Comparison of ENCODE assay signal across 9 mouse cellular contexts in the genomic region with DNA sequence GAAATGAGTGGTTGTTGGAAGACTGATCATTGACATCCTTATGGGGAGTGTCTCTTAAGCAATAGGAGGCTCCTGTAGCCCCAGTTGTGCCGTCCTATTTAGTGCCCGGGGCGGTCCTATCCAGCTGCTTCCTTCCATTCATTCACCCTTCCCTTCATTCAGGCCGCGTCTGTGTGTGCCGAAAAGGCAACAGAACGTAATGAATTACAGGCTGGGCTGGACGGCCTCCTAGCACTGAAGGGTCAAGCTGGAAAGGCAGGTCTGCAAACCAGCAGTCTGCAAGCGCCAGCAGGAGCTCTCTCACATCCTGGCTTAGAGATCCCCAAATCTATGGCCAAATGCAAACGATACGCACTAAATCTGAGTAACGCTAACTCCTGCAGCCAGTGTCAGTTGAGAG. TPM values are rescaled to one million over a fixed set of nuclear protein-coding genes. Genes with fewer than 3 reads are reported as not detected.
DNase-seq lines count a peak whose midpoint lies in the region; ATAC-seq and TF ChIP-seq lines count a peak whose summit lies in the region.
"Had no signal": no experiment of that assay in that cellular context is flagged by ENCODE, and none has a peak within 500 bp of the region (broad histone marks: within the 10 kb centered on the region; RNA-seq: fewer than 3 reads in every experiment).

No protein-coding gene starts in this region.

- H3K27me3 ChIP-seq in lung, embryonic 16.5 days (ENCODE audit: control insufficient read depth, insufficient read depth, low read depth, low read length) = peaks cover 13% of the 10 kb centered on the region
- H3K27me3 ChIP-seq in hindbrain, embryonic 12.5 days = no peaks in the 10 kb centered on the region
- peaks cover 32% of the 10 kb centered on the region for H3K27me3 ChIP-seq in midbrain, embryonic 10.5 days (ENCODE audit: low read depth, poor library complexity, severe bottlenecking)
- H3K27me3 ChIP-seq in stomach, postnatal 0 days (ENCODE audit: control insufficient read depth, insufficient read depth, low read length) = no peaks in the 10 kb centered on the region

- peak; percentile 47 for ATAC-seq in lung, embryonic 16.5 days (ENCODE audit: low read depth)
- peak; percentile 63 for ATAC-seq in hindbrain, embryonic 12.5 days (ENCODE audit: low FRiP score)
- ATAC-seq in stomach, postnatal 0 days (ENCODE audit: low FRiP score, low TSS enrichment) = no peak

- no peak overlapping the region for H3K9ac ChIP-seq in lung, embryonic 16.5 days (ENCODE audit: low read length)
- peak overlapping the region; percentile 67 for H3K9ac ChIP-seq in hindbrain, embryonic 12.5 days
- H3K9ac ChIP-seq in stomach, postnatal 0 days (ENCODE audit: low read length) = no peak overlapping the region
- H3K9ac ChIP-seq: stomach, embryonic 15.5 days had no signal

- DNase-seq in lung, adult 18-20 months = no peak
- peak; percentile 84 for DNase-seq in embryo, embryonic 10.5 days (ENCODE audit: low spot score)
- DNase-seq in midbrain, embryonic 10.5 days (ENCODE audit: low spot score) = peak; percentile 64
- DNase-seq in stomach, postnatal 0 days (ENCODE audit: low spot score) = peak; percentile 20
- DNase-seq in thymus, postnatal 36 days = no peak
- DNase-seq in spleen, postnatal 10 days (ENCODE audit: low spot score in 2 of 2) = no peak

- no peak for TF ChIP-seq EP300 in stomach, postnatal 0 days (optimal IDR thresholded peaks at IDR 0.05)

- H3K36me3 ChIP-seq in lung, embryonic 16.5 days (ENCODE audit: control insufficient read depth, insufficient read depth, low read length) = no peaks in the 10 kb centered on the region
- no peaks in the 10 kb centered on the region for H3K36me3 ChIP-seq in hindbrain, embryonic 12.5 days
- no peaks in the 10 kb centered on the region for H3K36me3 ChIP-seq in midbrain, embryonic 10.5 days
- H3K36me3 ChIP-seq in stomach, postnatal 0 days (ENCODE audit: control insufficient read depth, insufficient read depth, low read length) = no peaks in the 10 kb centered on the region
- H3K36me3 ChIP-seq: stomach, embryonic 15.5 days had no signal

- TF ChIP-seq CTCF in stomach, postnatal 0 days (IDR thresholded peaks at IDR 0.05; ENCODE audit: low read depth) = no peak

- peaks cover 10% of the 10 kb centered on the region for H3K4me1 ChIP-seq in lung, embryonic 16.5 days (replicated peaks; ENCODE audit: control insufficient read depth, insufficient read depth, low read length)
- H3K4me1 ChIP-seq in hindbrain, embryonic 12.5 days = peaks cover 13% of the 10 kb centered on the region
- H3K4me1 ChIP-seq in midbrain, embryonic 10.5 days = peaks cover 30% of the 10 kb centered on the region
- H3K4me1 ChIP-seq in stomach, postnatal 0 days (replicated peaks; ENCODE audit: control insufficient read depth, insufficient read depth) = no peaks in the 10 kb centered on the region

- H3K27ac ChIP-seq in lung, embryonic 16.5 days (ENCODE audit: low read length) = no peak overlapping the region
- peak overlapping the region; percentile 90 for H3K27ac ChIP-seq in hindbrain, embryonic 12.5 days
- no peak overlapping the region for H3K27ac ChIP-seq in midbrain, embryonic 10.5 days (replicated peaks)
- no peak overlapping the region for H3K27ac ChIP-seq in stomach, postnatal 0 days (replicated peaks)
- H3K27ac ChIP-seq: stomach, embryonic 15.5 days had no signal

- 9% methylated on average over 12 of the region's 12 CpGs for WGBS in lung, embryonic 16.5 days
- WGBS in hindbrain, embryonic 12.5 days = under 1% methylated on average over 12 of the region's 12 CpGs
- WGBS in midbrain, embryonic 10.5 days = 2% methylated on average over 12 of the region's 12 CpGs
- WGBS in stomach, postnatal 0 days = 21% methylated on average over 12 of the region's 12 CpGs

- H3K4me2 ChIP-seq in lung, embryonic 16.5 days (ENCODE audit: low read depth, low read length) = no peak overlapping the region
- peak overlapping the region; percentile 68 for H3K4me2 ChIP-seq in hindbrain, embryonic 12.5 days (replicated peaks)
- no peak overlapping the region for H3K4me2 ChIP-seq in stomach, postnatal 0 days (replicated peaks; ENCODE audit: low read depth)
- H3K4me2 ChIP-seq: stomach, embryonic 15.5 days had no signal

- H3K9me3 ChIP-seq in lung, embryonic 16.5 days (ENCODE audit: control insufficient read depth, low read length) = no peaks in the 10 kb centered on the region
- no peaks in the 10 kb centered on the region for H3K9me3 ChIP-seq in hindbrain, embryonic 12.5 days (replicated peaks)
- no peaks in the 10 kb centered on the region for H3K9me3 ChIP-seq in midbrain, embryonic 10.5 days (replicated peaks)
- H3K9me3 ChIP-seq in stomach, postnatal 0 days (ENCODE audit: control insufficient read depth, low read length) = no peaks in the 10 kb centered on the region
- H3K9me3 ChIP-seq: stomach, embryonic 15.5 days had no signal

- no peak overlapping the region for H3K4me3 ChIP-seq in lung, embryonic 16.5 days (ENCODE audit: low read length)
- H3K4me3 ChIP-seq in hindbrain, embryonic 12.5 days = peak overlapping the region; percentile 49
- H3K4me3 ChIP-seq in midbrain, embryonic 10.5 days = peak overlapping the region; percentile 63
- H3K4me3 ChIP-seq in stomach, postnatal 0 days (ENCODE audit: low read depth, low read length) = no peak overlapping the region
- H3K4me3 ChIP-seq: stomach, embryonic 15.5 days had no signal

RNA-seq across cellular contexts. Expression of a gene that starts 1.6 kb away (rescaled TPM):
- 56.6 and 71.0 TPM in 2 replicates for polyA plus RNA-seq in lung, embryonic 16.5 days (2015; fragmentation: Nextera tagmentation; extraction: Ambion mirVana)
- polyA plus RNA-seq in hindbrain, embryonic 12.5 days (2016; fragmentation: Nextera tagmentation; extraction: Ambion mirVana) = 32.8 and 33.8 TPM in 2 replicates
- polyA plus RNA-seq in midbrain, embryonic 10.5 days (2016; fragmentation: Nextera tagmentation; extraction: Ambion mirVana) = 18.8 and 20.2 TPM in 2 replicates
- polyA plus RNA-seq in stomach, postnatal 0 days (2015; fragmentation: Nextera tagmentation; extraction: Ambion mirVana) = 60.0 and 73.1 TPM in 2 replicates

Comparison
In these comparisons a context has a peak if more than half of its experiments do, and no peak if none do; other contexts are left out.
1. H3K4me3 ChIP-seq: peak in hindbrain, embryonic 12.5 days (single experiment) and midbrain, embryonic 10.5 days (single experiment); none in lung, embryonic 16.5 days (single experiment) and stomach, postnatal 0 days (single experiment).
2. DNase-seq: peak in embryo, embryonic 10.5 days (single experiment), midbrain, embryonic 10.5 days (single experiment) and stomach, postnatal 0 days (single experiment); none in lung, adult 18-20 months (0 of 2), thymus, postnatal 36 days (0 of 2) and spleen, postnatal 10 days (0 of 2).